Mouse (Mus musculus) fibroblast of lung, adult 2 months (primary cell): ENCODE data around the gene Ltb.
A peak's percentile ranks its signal among the peaks of the same experiment; 100 is the strongest.

Experiments used
- DNase-seq: peaks from one replicate; pipeline ENCODE4 v3.0.0-alpha.2; 2011; ENCODE audit warnings: low read depth

Gene Ltb

GRCm38 (mm10) chr17:35193881-35194843 is at the start of gene Ltb:
Gene Ltb, plus strand, starts transcription at chr17:35194439.
- no peak for DNase-seq

GRCm38 (mm10) chr17:35146139-35146538 is 48.1 kb upstream of the Ltb start:
- no peak for DNase-seq

GRCm38 (mm10) chr17:35147348-35147747 is 46.9 kb upstream of the Ltb start:
- DNase-seq, result no peak

GRCm38 (mm10) chr17:35147922-35148639 is 46.2 kb upstream of the Ltb start:
- no peak for DNase-seq

GRCm38 (mm10) chr17:35152121-35152520 is 42.1 kb upstream of the Ltb start:
- no peak for DNase-seq

- DNase-seq, result no peak
These were observed 41.2 kb upstream of the Ltb start for GRCm38 (mm10) chr17:35153077-35153476.

GRCm38 (mm10) chr17:35153931-35154330 is 40.3 kb upstream of the Ltb start:
- peak; percentile 50 for DNase-seq

GRCm38 (mm10) chr17:35154616-35155015 is 39.6 kb upstream of the Ltb start:
- DNase-seq, result no peak

- DNase-seq, result no peak
These were observed 38.8 kb upstream of the Ltb start for GRCm38 (mm10) chr17:35155451-35155850.

GRCm38 (mm10) chr17:35156461-35157200 is 37.6 kb upstream of the Ltb start:
- no peak for DNase-seq

- no peak for DNase-seq
These were observed 37.0 kb upstream of the Ltb start for GRCm38 (mm10) chr17:35157254-35157653.

- DNase-seq, result no peak
These were observed 36.5 kb upstream of the Ltb start for GRCm38 (mm10) chr17:35157661-35158175.

- no peak for DNase-seq
These were observed 35.2 kb upstream of the Ltb start for GRCm38 (mm10) chr17:35158850-35159593.

- DNase-seq, result no peak
These were observed 34.6 kb upstream of the Ltb start for GRCm38 (mm10) chr17:35159638-35160037.

- DNase-seq, result no peak
These were observed 32.8 kb upstream of the Ltb start for GRCm38 (mm10) chr17:35161421-35161820.

- no peak for DNase-seq
These were observed 32.1 kb upstream of the Ltb start for GRCm38 (mm10) chr17:35162121-35162520.

- no peak for DNase-seq
These were observed 31.5 kb upstream of the Ltb start for GRCm38 (mm10) chr17:35162730-35163129.

GRCm38 (mm10) chr17:35163326-35164081 is 30.7 kb upstream of the Ltb start:
- no peak for DNase-seq

GRCm38 (mm10) chr17:35164218-35164567 is 30.0 kb upstream of the Ltb start:
- no peak for DNase-seq

- peak; percentile 99 for DNase-seq
These were observed 29.4 kb upstream of the Ltb start, which contains the start of gene Prrc2a for GRCm38 (mm10) chr17:35164568-35165450. Gene Prrc2a, minus strand, starts transcription at chr17:35164897.
